Mouse (Mus musculus): Measurements from ENCODE around the gene Lmo2. TPM values are rescaled to one million over a fixed set of nuclear protein-coding genes. Genes with fewer than 3 reads are reported as not detected.
A peak's percentile ranks its signal among the peaks of the same experiment; 100 is the strongest.
"Not testable (repeated sequence)": the region's sequence is repeated elsewhere in the genome, so short reads cannot be mapped to it uniquely, and the experiment has no call there.

Lmo2 gene
- polyA plus RNA-seq, 1 experiment from 2014 or later: 44.5 TPM

- H3K27ac ChIP-seq (ENCODE audit: low read depth): no peak overlapping the region
- no peak for TF ChIP-seq CTCF (IDR thresholded peaks at IDR 0.05; ENCODE audit: low read depth)
- H3K9me3 ChIP-seq (ENCODE audit: low read depth, low read length): no peaks in the 10 kb centered on the region
- DNase-seq (no peak), ATAC-seq (ENCODE audit: insufficient read depth) (no peak)
- no peak overlapping the region for H3K4me3 ChIP-seq (ENCODE audit: low read depth, low read length)
- no peaks in the 10 kb centered on the region for H3K4me1 ChIP-seq (ENCODE audit: insufficient read depth)
- no peaks in the 10 kb centered on the region for H3K36me3 ChIP-seq (ENCODE audit: insufficient read depth)
- H3K9ac ChIP-seq: no peak overlapping the region
- 39% methylated on average over 17 of the region's 17 CpGs for WGBS
- peaks cover 6% of the 10 kb centered on the region; the same call in 1 of the 2 replicates for H3K27me3 ChIP-seq (ENCODE audit: insufficient read depth, low read length)
- no peak overlapping the region for H3K4me2 ChIP-seq
Measured at GRCm38 (mm10) chr2:103992618-103993332, 35.0 kb downstream of the Lmo2 start.

- Histone ChIP-seq H3K4me2 (no peak overlapping the region), H3K36me3 (ENCODE audit: insufficient read depth) (no peaks in the 10 kb centered on the region), H3K9me3 (ENCODE audit: low read depth, low read length) (no peaks in the 10 kb centered on the region), H3K4me1 (ENCODE audit: insufficient read depth) (no peaks in the 10 kb centered on the region), H3K27me3 (ENCODE audit: insufficient read depth, low read length) (no peaks in the 10 kb centered on the region), H3K9ac (no peak overlapping the region), H3K4me3 (ENCODE audit: low read depth, low read length) (no peak overlapping the region), H3K27ac (ENCODE audit: low read depth) (no peak overlapping the region)
- peak; percentile 54 for DNase-seq
- no peak for ATAC-seq (ENCODE audit: insufficient read depth)
- peak; percentile 53 for TF ChIP-seq CTCF (IDR thresholded peaks at IDR 0.05; ENCODE audit: low read depth)
- WGBS: 21% methylated on average over 2 of the region's 2 CpGs
Measured at GRCm38 (mm10) chr2:104001076-104001475, 43.3 kb downstream of the Lmo2 start.

GRCm38 (mm10) chr2:104001861-104002260, 44.1 kb downstream of the Lmo2 start:
- WGBS: 75% methylated on average over 4 of the region's 4 CpGs
- ATAC-seq (ENCODE audit: insufficient read depth) (no peak), DNase-seq (no peak)
- Histone ChIP-seq H3K4me2 (no peak overlapping the region), H3K36me3 (ENCODE audit: insufficient read depth) (no peaks in the 10 kb centered on the region), H3K4me1 (ENCODE audit: insufficient read depth) (no peaks in the 10 kb centered on the region), H3K27ac (ENCODE audit: low read depth) (no peak overlapping the region), H3K4me3 (ENCODE audit: low read depth, low read length) (no peak overlapping the region), H3K27me3 (ENCODE audit: insufficient read depth, low read length) (no peaks in the 10 kb centered on the region), H3K9me3 (ENCODE audit: low read depth, low read length) (no peaks in the 10 kb centered on the region), H3K9ac (no peak overlapping the region)
- no peak for TF ChIP-seq CTCF (IDR thresholded peaks at IDR 0.05; ENCODE audit: low read depth)

- no peak for ATAC-seq (ENCODE audit: insufficient read depth)
- no peaks in the 10 kb centered on the region for H3K27me3 ChIP-seq (ENCODE audit: insufficient read depth, low read length)
- peak; percentile 67 for DNase-seq
Measured at GRCm38 (mm10) chr2:104002711-104003413, 45.1 kb downstream of the Lmo2 start.

GRCm38 (mm10) chr2:104007793-104008519, 50.2 kb downstream of the Lmo2 start:
- TF ChIP-seq CTCF (IDR thresholded peaks at IDR 0.05; ENCODE audit: low read depth): no peak
- Histone ChIP-seq H3K4me3 (ENCODE audit: low read depth, low read length) (no peak overlapping the region), H3K27me3 (ENCODE audit: insufficient read depth, low read length) (no peaks in the 10 kb centered on the region), H3K36me3 (ENCODE audit: insufficient read depth) (no peaks in the 10 kb centered on the region), H3K9ac (no peak overlapping the region), H3K9me3 (ENCODE audit: low read depth, low read length) (no peaks in the 10 kb centered on the region), H3K4me2 (no peak overlapping the region), H3K4me1 (ENCODE audit: insufficient read depth) (no peaks in the 10 kb centered on the region), H3K27ac (ENCODE audit: low read depth) (no peak overlapping the region)
- 77% methylated on average over 7 of the region's 7 CpGs for WGBS
- DNase-seq (no peak), ATAC-seq (ENCODE audit: insufficient read depth) (no peak)

More at GRCm38 (mm10) chr2:104002711-104003413, 45.1 kb downstream of the Lmo2 start:
- TF ChIP-seq CTCF (IDR thresholded peaks at IDR 0.05; ENCODE audit: low read depth): peak; percentile 66
- H3K9me3 ChIP-seq (ENCODE audit: low read depth, low read length): no peaks in the 10 kb centered on the region
- no peak overlapping the region for H3K27ac ChIP-seq (ENCODE audit: low read depth)
- no peak overlapping the region for H3K9ac ChIP-seq
- no peaks in the 10 kb centered on the region for H3K36me3 ChIP-seq (ENCODE audit: insufficient read depth)
- WGBS: 29% methylated on average over 16 of the region's 16 CpGs
- H3K4me2 ChIP-seq: no peak overlapping the region
- H3K4me1 ChIP-seq (ENCODE audit: insufficient read depth): no peaks in the 10 kb centered on the region
- no peak overlapping the region for H3K4me3 ChIP-seq (ENCODE audit: low read depth, low read length)

- not testable (repeated sequence) for H3K27me3 ChIP-seq (ENCODE audit: insufficient read depth, low read length); H3K4me1 ChIP-seq (ENCODE audit: insufficient read depth); H3K9me3 ChIP-seq (ENCODE audit: low read depth, low read length); H3K36me3 ChIP-seq (ENCODE audit: insufficient read depth); DNase-seq; ATAC-seq (ENCODE audit: insufficient read depth); H3K4me2 ChIP-seq; H3K9ac ChIP-seq; H3K27ac ChIP-seq (ENCODE audit: low read depth); H3K4me3 ChIP-seq (ENCODE audit: low read depth, low read length)
- 90% methylated on average over 3 of the region's 3 CpGs for WGBS
Measured at GRCm38 (mm10) chr2:104008853-104009252, 51.1 kb downstream of the Lmo2 start.

- Histone ChIP-seq H3K27me3 (ENCODE audit: insufficient read depth, low read length) (no peaks in the 10 kb centered on the region), H3K4me3 (ENCODE audit: low read depth, low read length) (no peak overlapping the region), H3K4me2 (no peak overlapping the region), H3K27ac (ENCODE audit: low read depth) (no peak overlapping the region), H3K4me1 (ENCODE audit: insufficient read depth) (no peaks in the 10 kb centered on the region), H3K36me3 (ENCODE audit: insufficient read depth) (no peaks in the 10 kb centered on the region), H3K9me3 (ENCODE audit: low read depth, low read length) (no peaks in the 10 kb centered on the region), H3K9ac (no peak overlapping the region)
- DNase-seq: no peak
- ATAC-seq (ENCODE audit: insufficient read depth): no peak
- no peak for TF ChIP-seq CTCF (IDR thresholded peaks at IDR 0.05; ENCODE audit: low read depth)
- WGBS: 76% methylated on average over 7 of the region's 7 CpGs
Measured at GRCm38 (mm10) chr2:104023096-104023495, 65.3 kb downstream of the Lmo2 start.
